ENCODE assay signal across 8 mouse cellular contexts in the genomic region with DNA sequence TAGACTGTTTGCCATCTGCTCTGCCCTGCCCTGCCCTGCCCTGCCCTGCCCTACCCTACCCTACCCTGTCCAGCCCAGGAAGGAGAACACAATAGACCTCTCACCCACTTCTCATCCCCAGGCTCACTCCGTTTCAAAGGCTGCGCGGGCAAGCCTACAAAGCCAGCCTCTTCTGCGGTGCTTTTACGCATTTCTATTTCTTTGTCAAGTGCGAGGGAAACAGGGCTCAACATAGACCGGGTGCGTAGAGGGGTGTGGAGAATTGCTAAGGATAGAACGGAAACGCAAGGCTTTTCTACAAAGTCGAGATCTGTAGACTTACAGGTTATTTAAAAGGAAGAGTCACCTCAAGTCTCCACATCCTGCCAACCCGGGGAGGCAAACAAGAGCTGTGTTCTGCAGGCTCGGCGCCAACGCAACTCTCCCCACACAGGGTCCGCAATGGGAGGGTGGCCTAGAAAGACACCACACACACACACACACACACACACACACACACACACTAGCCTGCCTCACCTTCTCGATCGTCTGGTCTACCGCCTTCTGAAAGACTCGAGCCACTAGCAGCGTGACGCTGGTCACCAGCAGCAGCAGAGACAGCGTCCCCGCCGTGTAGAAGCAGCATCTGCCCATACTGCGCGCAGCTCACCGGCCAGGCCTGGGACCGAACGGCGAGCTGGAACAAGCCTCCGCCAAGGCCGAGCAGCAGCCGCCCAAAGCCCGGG. TPM values are rescaled to one million over a fixed set of nuclear protein-coding genes. Genes with fewer than 3 reads are reported as not detected.
DNase-seq lines count a peak whose midpoint lies in the region; ATAC-seq and TF ChIP-seq lines count a peak whose summit lies in the region.

No protein-coding gene starts in this region.

- no peaks in the 10 kb centered on the region for H3K9me3 ChIP-seq in MEL (replicated peaks; ENCODE audit: insufficient read depth, low read length)
- H3K9me3 ChIP-seq in megakaryocyte, embryonic 14.5 days, result peaks cover 4% of the 10 kb centered on the region
- no peaks in the 10 kb centered on the region for H3K9me3 ChIP-seq in stomach, embryonic 14.5 days (ENCODE audit: control insufficient read depth, low read depth, low read length)

- H3K27me3 ChIP-seq in MEL (ENCODE audit: control insufficient read depth in 1 of 2, insufficient read depth in 2 of 2, low read length in 2 of 2), result no peaks in the 10 kb centered on the region
- H3K27me3 ChIP-seq in megakaryocyte, embryonic 14.5 days (replicated peaks), result no peaks in the 10 kb centered on the region
- H3K27me3 ChIP-seq in stomach, embryonic 14.5 days (ENCODE audit: control insufficient read depth, insufficient read depth, low read length), result no peaks in the 10 kb centered on the region

- intact Hi-C loops in heart, postnatal 10 days (cut with DNase I), result loop anchor here (2.0 to 5.0 kb wide), 3 partner anchors 16 to 152 kb away; partner anchors contain the start of gene Stbd1
- intact Hi-C loops in left cerebral cortex, postnatal 4 days (cut with DNase I), result no loop called here

- WGBS in stomach, embryonic 14.5 days, result under 1% methylated on average over 35 of the region's 35 CpGs

- peak overlapping the region; percentile 47 for H3K27ac ChIP-seq in MEL (ENCODE audit: control insufficient read depth, low read depth, low read length)
- H3K27ac ChIP-seq in embryonic fibroblast, embryonic 13.5 days (ENCODE audit: insufficient read depth, low read length), result peak overlapping the region; percentile 74
- H3K27ac ChIP-seq in stomach, embryonic 14.5 days (ENCODE audit: low read length), result peak overlapping the region; percentile 93

- H3K79me2 ChIP-seq in MEL (ENCODE audit: control insufficient read depth, insufficient read depth, low read length, poor library complexity), result peaks cover 14% of the 10 kb centered on the region

- TF ChIP-seq RAD21 in MEL (IDR thresholded peaks at IDR 0.05; ENCODE audit: low read depth, low read length), result no peak

- no peak for TF ChIP-seq EP300 in MEL (IDR thresholded peaks at IDR 0.05; ENCODE audit: low read depth in 1 of 2, low read length in 2 of 2)

- H3K9ac ChIP-seq in MEL (ENCODE audit: control insufficient read depth, low read depth, low read length, poor library complexity, severe bottlenecking), result peak overlapping the region; percentile 85
- peak overlapping the region; percentile 85 for H3K9ac ChIP-seq in stomach, embryonic 14.5 days (replicated peaks; ENCODE audit: low read depth, low read length)

- peak; percentile 48 for DNase-seq in cerebellum, adult 9-11 months
- no peak for DNase-seq in cerebellum, adult 18-20 months
- peak; percentile 73 for DNase-seq in MEL (ENCODE audit: low read depth, low spot score)
- DNase-seq in heart, postnatal 10 days, result peak; percentile 63 to 70
- peak; percentile 28 for DNase-seq in left cerebral cortex, postnatal 4 days

- H3K4me3 ChIP-seq in MEL (ENCODE audit: control insufficient read depth in 1 of 2, insufficient read depth in 1 of 2, low read depth in 2 of 2, low read length in 2 of 2), result peak overlapping the region; percentile 79 to 96
- H3K4me3 ChIP-seq in embryonic fibroblast, embryonic 13.5 days (ENCODE audit: insufficient read depth, low read length), result peak overlapping the region; percentile 87
- peak overlapping the region; percentile 100 for H3K4me3 ChIP-seq in megakaryocyte, embryonic 14.5 days (replicated peaks)
- H3K4me3 ChIP-seq in stomach, embryonic 14.5 days (ENCODE audit: low read depth, low read length), result peak overlapping the region; percentile 65

- TF ChIP-seq CTCF in MEL (IDR thresholded peaks at IDR 0.05 in 2 of 3, conservative IDR thresholded peaks at IDR 0.05 in 1 of 3; ENCODE audit: control insufficient read depth in 1 of 3, insufficient read depth in 1 of 3, low read depth in 2 of 3, low read length in 3 of 3, poor library complexity in 1 of 3, severe bottlenecking in 1 of 3), result no peak
- TF ChIP-seq CTCF in embryonic fibroblast, embryonic 13.5 days (IDR thresholded peaks at IDR 0.05; ENCODE audit: borderline replicate concordance, insufficient read depth, low read length), result no peak

- peaks cover 0 to 13% of the 10 kb centered on the region in 2 experiments; a peak in 2 of 4 replicates for H3K36me3 ChIP-seq in MEL (ENCODE audit: control insufficient read depth in 1 of 2, insufficient read depth in 2 of 2, low read length in 2 of 2)
- peaks cover 11% of the 10 kb centered on the region for H3K36me3 ChIP-seq in megakaryocyte, embryonic 14.5 days (replicated peaks; ENCODE audit: low read length)
- no peaks in the 10 kb centered on the region for H3K36me3 ChIP-seq in stomach, embryonic 14.5 days (ENCODE audit: control insufficient read depth, insufficient read depth, low read length)

- peak; percentile 76 for ATAC-seq in stomach, embryonic 14.5 days (ENCODE audit: insufficient number of reproducible peaks, insufficient read depth, low FRiP score, low read depth)

- H3K4me1 ChIP-seq in MEL (ENCODE audit: control insufficient read depth in 1 of 2, insufficient read depth in 2 of 2, low read length in 2 of 2), result peaks cover 5 to 13% of the 10 kb centered on the region in 2 experiments
- H3K4me1 ChIP-seq in embryonic fibroblast, embryonic 13.5 days (ENCODE audit: control insufficient read depth, insufficient read depth, low read length), result peaks cover 14% of the 10 kb centered on the region
- peaks cover 52% of the 10 kb centered on the region for H3K4me1 ChIP-seq in megakaryocyte, embryonic 14.5 days
- peaks cover 25% of the 10 kb centered on the region for H3K4me1 ChIP-seq in stomach, embryonic 14.5 days (ENCODE audit: control insufficient read depth, insufficient read depth, low read length)

- peak overlapping the region; percentile 72 for H3K4me2 ChIP-seq in stomach, embryonic 14.5 days (replicated peaks; ENCODE audit: low read depth, low read length)

- no peak for TF ChIP-seq POLR2A in MEL (IDR thresholded peaks at IDR 0.05; ENCODE audit: control insufficient read depth in 1 of 2, insufficient read depth in 1 of 2, low read depth in 1 of 2, low read length in 2 of 2, poor library complexity in 1 of 2)
- TF ChIP-seq POLR2A in embryonic fibroblast, embryonic 13.5 days (IDR thresholded peaks at IDR 0.05; ENCODE audit: low read depth, low read length), result no peak

TF ChIP-seq in MEL, 35 proteins besides CTCF, POLR2A, EP300 and RAD21:
- TF ChIP-seq ZMIZ1 (IDR thresholded peaks at IDR 0.05; ENCODE audit: low read depth, low read length), result no peak
- TF ChIP-seq NRF1 (IDR thresholded peaks at IDR 0.05; ENCODE audit: insufficient read depth, low read depth, low read length, poor library complexity, severe bottlenecking), result peak; percentile 31; the same call in 1 of the 2 replicates

RNA-seq across cellular contexts. Expression of gene Scarb2, which starts 1.8 kb away (rescaled TPM):
- 14.7 and 16.5 TPM in 2 replicates for total RNA-seq in MEL (2012; rRNA removed)
- polyA plus RNA-seq in MEL (2012; ENCODE audit: insufficient read depth in 1 of 2, insufficient read length in 2 of 2, low read depth in 1 of 2, low replicate concordance in 2 of 2, missing spikeins in 1 of 2), result 10 to 100 TPM in 1 of 2 experiments, not detected in 1; 13.6 TPM
- 67.1 and 79.3 TPM in 2 replicates for polyA plus RNA-seq in embryonic fibroblast, embryonic 13.5 days (2011; ENCODE audit: insufficient read length, low read depth, missing spikeins)
- total RNA-seq in heart, postnatal 10 days (2021), result 10 to 100 TPM; 93.1 to 98.1 TPM
- total RNA-seq in left cerebral cortex, postnatal 4 days (2021), result 100 to 1,000 TPM; 112 to 115 TPM
- polyA plus RNA-seq in megakaryocyte, embryonic 14.5 days (2012; ENCODE audit: insufficient read depth, low replicate concordance), result 4.8 and 6.0 TPM in 2 replicates
- polyA plus RNA-seq in stomach, embryonic 14.5 days (2014; fragmentation: Nextera tagmentation; extraction: Ambion mirVana), result 13.0 and 13.1 TPM in 2 replicates

RNA-seq across cellular contexts. Expression of gene Fam47e, which starts 50.0 kb away (rescaled TPM):
- not detected in 2 replicates for total RNA-seq in MEL (2012; rRNA removed)
- polyA plus RNA-seq in MEL (2012; ENCODE audit: insufficient read depth in 1 of 2, insufficient read length in 2 of 2, low read depth in 1 of 2, low replicate concordance in 2 of 2, missing spikeins in 1 of 2), result not detected
- polyA plus RNA-seq in embryonic fibroblast, embryonic 13.5 days (2011; ENCODE audit: insufficient read length, low read depth, missing spikeins), result not detected in 2 replicates
- total RNA-seq in heart, postnatal 10 days (2021), result not detected
- total RNA-seq in left cerebral cortex, postnatal 4 days (2021), result under 1 TPM; 0.42 to 0.60 TPM
- polyA plus RNA-seq in megakaryocyte, embryonic 14.5 days (2012; ENCODE audit: insufficient read depth, low replicate concordance), result not detected in 2 replicates
- 0.62 TPM in 1 of 2 replicates, not detected in the other for polyA plus RNA-seq in stomach, embryonic 14.5 days (2014; fragmentation: Nextera tagmentation; extraction: Ambion mirVana)

Comparison
In these comparisons a context has a peak if more than half of its experiments do, and no peak if none do; other contexts are left out.
1. DNase-seq: peak in cerebellum, adult 9-11 months (single experiment), MEL (single experiment), heart, postnatal 10 days (2 of 2) and left cerebral cortex, postnatal 4 days (single experiment); none in cerebellum, adult 18-20 months (0 of 2).
2. Peak in every context shown above with its lines, with median percentiles within 50 percentile points of each other: H3K27ac ChIP-seq and H3K4me3 ChIP-seq.